Mouse (Mus musculus): ENCODE measurements around the gene Gsg1l2. TPM values are rescaled to one million over a fixed set of nuclear protein-coding genes. Genes with fewer than 3 reads are reported as not detected.

Gsg1l2 gene
- total and polyA plus RNA-seq, 3 experiments = not detected

DNA sequence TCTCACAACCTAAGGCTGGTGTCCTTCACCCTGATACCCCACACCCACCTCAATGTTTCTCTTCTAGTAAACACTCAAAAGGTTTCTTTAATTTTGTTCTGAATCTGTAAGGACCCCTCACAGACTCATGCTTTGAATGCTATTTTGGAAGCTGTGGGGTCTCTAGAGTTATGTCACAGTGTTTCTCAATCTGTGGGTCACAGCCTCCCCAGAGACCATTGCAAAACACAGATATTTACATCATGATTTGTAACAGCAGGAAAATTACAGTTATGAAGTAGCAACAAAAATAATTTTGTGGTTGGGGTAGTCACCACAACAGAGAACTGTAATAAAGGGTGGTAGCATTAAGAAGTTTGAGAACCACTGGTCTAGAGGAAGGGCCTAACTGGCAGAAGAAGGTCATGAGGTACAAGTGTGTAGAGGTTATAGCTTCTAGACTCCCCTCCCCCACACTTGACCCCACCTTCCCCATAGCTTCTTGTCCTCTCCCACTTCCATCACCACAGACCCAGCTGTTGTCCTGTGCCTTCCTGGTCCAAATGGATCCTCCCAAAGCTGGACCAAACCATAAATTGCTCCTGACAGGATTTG, 25.8 kb downstream of the Gsg1l2 start:
- dilution Hi-C loops (cut with MboI; ENCODE audit: extremely low pct_ligation_motif_present, extremely low pct_unique_long_range_greater_than_20kb, low sequenced_read_pairs) (no loop called here), in situ Hi-C loops (cut with MboI; ENCODE audit: low pct_ligation_motif_present, low pct_unique_long_range_greater_than_20kb, low sequenced_read_pairs) (no loop called here)
- no peak overlapping the region for H3K4me3 ChIP-seq (replicated peaks in 1 of 3; ENCODE audit: low read depth in 2 of 3, low read length in 2 of 3, poor library complexity in 1 of 3)
- TF ChIP-seq ELF1 (IDR thresholded peaks at IDR 0.05; ENCODE audit: low read depth, low read length) (no peak), HCFC1 (IDR thresholded peaks at IDR 0.05; ENCODE audit: low read depth, low read length) (no peak), MXI1 (IDR thresholded peaks at IDR 0.05; ENCODE audit: low read depth, low read length) (no peak), USF1 (IDR thresholded peaks at IDR 0.05; ENCODE audit: low read depth, low read length) (no peak), POLR2AphosphoS2 (IDR thresholded peaks at IDR 0.05; ENCODE audit: low read depth, low read length) (no peak), KAT2A (IDR thresholded peaks at IDR 0.05; ENCODE audit: insufficient replicate concordance, low read length) (no peak), NRF1 (IDR thresholded peaks at IDR 0.05; ENCODE audit: low read depth, low read length) (no peak), BHLHE40 (IDR thresholded peaks at IDR 0.05; ENCODE audit: low read depth, low read length) (no peak), CHD2 (IDR thresholded peaks at IDR 0.05; ENCODE audit: low read length) (no peak), ZMIZ1 (IDR thresholded peaks at IDR 0.05; ENCODE audit: low read depth, low read length) (no peak), MAX (IDR thresholded peaks at IDR 0.05; ENCODE audit: low read length) (no peak), ZC3H11A (IDR thresholded peaks at IDR 0.05; ENCODE audit: low read depth, low read length) (no peak), JUND (conservative IDR thresholded peaks at IDR 0.05; ENCODE audit: low read depth, low read length) (no peak), MYC (IDR thresholded peaks at IDR 0.05; ENCODE audit: low read depth, low read length) (no peak), POLR2A (IDR thresholded peaks at IDR 0.05; ENCODE audit: low read depth, low read length) (no peak), TBP (conservative IDR thresholded peaks at IDR 0.05; ENCODE audit: low read depth, low read length) (no peak), TCF12 (IDR thresholded peaks at IDR 0.05; ENCODE audit: low read depth, low read length) (no peak), RAD21 (IDR thresholded peaks at IDR 0.05; ENCODE audit: low read depth, low read length) (no peak), SMC3 (IDR thresholded peaks at IDR 0.05; ENCODE audit: low read depth, low read length) (no peak)
- H3K79me2 ChIP-seq (replicated peaks; ENCODE audit: control insufficient read depth, extremely low read depth, insufficient read depth, poor library complexity, severe bottlenecking) = no peaks in the 10 kb centered on the region
- no peak overlapping the region for H3K27ac ChIP-seq (ENCODE audit: insufficient read depth, low read depth)
- H3K9ac ChIP-seq (ENCODE audit: insufficient read depth, low read depth) = no peak overlapping the region
- H3K4me1 ChIP-seq (ENCODE audit: control insufficient read depth in 1 of 2, insufficient read depth in 2 of 2) = no peaks in the 10 kb centered on the region
- no peaks in the 10 kb centered on the region for H3K36me3 ChIP-seq (replicated peaks in 1 of 2; ENCODE audit: control insufficient read depth in 1 of 2, insufficient read depth in 1 of 2, low read length in 1 of 2)
- DNase-seq (ENCODE audit: extremely low read depth) = no peak
- no peaks in the 10 kb centered on the region for H3K9me3 ChIP-seq (replicated peaks; ENCODE audit: low read length)
- H3K4me2 ChIP-seq (ENCODE audit: insufficient read depth, low read depth, poor library complexity, severe bottlenecking) = no peak overlapping the region
- peaks cover 18% of the 10 kb centered on the region for H3K27me3 ChIP-seq (replicated peaks)

- Histone ChIP-seq H3K27me3 (replicated peaks) (peaks cover 18% of the 10 kb centered on the region), H3K4me2 (ENCODE audit: insufficient read depth, low read depth, poor library complexity, severe bottlenecking) (no peak overlapping the region), H3K79me2 (replicated peaks; ENCODE audit: control insufficient read depth, extremely low read depth, insufficient read depth, poor library complexity, severe bottlenecking) (no peaks in the 10 kb centered on the region), H3K9ac (ENCODE audit: insufficient read depth, low read depth) (no peak overlapping the region), H3K9me3 (replicated peaks; ENCODE audit: low read length) (peaks cover 2% of the 10 kb centered on the region), H3K27ac (ENCODE audit: insufficient read depth, low read depth) (no peak overlapping the region), H3K4me1 (ENCODE audit: control insufficient read depth in 1 of 2, insufficient read depth in 2 of 2) (no peaks in the 10 kb centered on the region), H3K4me3 (replicated peaks in 1 of 3; ENCODE audit: low read depth in 2 of 3, low read length in 2 of 3, poor library complexity in 1 of 3) (no peak overlapping the region), H3K36me3 (replicated peaks in 1 of 2; ENCODE audit: control insufficient read depth in 1 of 2, insufficient read depth in 1 of 2, low read length in 1 of 2) (no peaks in the 10 kb centered on the region)
- TF ChIP-seq GABPA (IDR thresholded peaks at IDR 0.05; ENCODE audit: insufficient replicate concordance, low read depth, low read length) = no peak
- TF ChIP-seq NELFE (IDR thresholded peaks at IDR 0.05; ENCODE audit: low read depth, low read length) = no peak
- no peak for TF ChIP-seq TBP (conservative IDR thresholded peaks at IDR 0.05; ENCODE audit: low read depth, low read length)
- no peak for TF ChIP-seq MXI1 (IDR thresholded peaks at IDR 0.05; ENCODE audit: low read depth, low read length)
- no peak for TF ChIP-seq JUN (IDR thresholded peaks at IDR 0.05; ENCODE audit: insufficient read depth, low read depth, low read length)
- TF ChIP-seq SIN3A (IDR thresholded peaks at IDR 0.05; ENCODE audit: low read length) = no peak
- no peak for TF ChIP-seq ETS1 (conservative IDR thresholded peaks at IDR 0.05; ENCODE audit: low read depth, low read length)
- TF ChIP-seq MAFK (IDR thresholded peaks at IDR 0.05; ENCODE audit: insufficient replicate concordance, low read length) = no peak
- no peak for TF ChIP-seq RAD21 (IDR thresholded peaks at IDR 0.05; ENCODE audit: low read depth, low read length)
- no peak for TF ChIP-seq PAX5 (IDR thresholded peaks at IDR 0.05; ENCODE audit: low read length)
- TF ChIP-seq SMC3 (IDR thresholded peaks at IDR 0.05; ENCODE audit: low read depth, low read length) = no peak
- no peak for TF ChIP-seq ZKSCAN1 (IDR thresholded peaks at IDR 0.05; ENCODE audit: borderline replicate concordance, low read depth, low read length)
- TF ChIP-seq UBTF (IDR thresholded peaks at IDR 0.05; ENCODE audit: low read depth, low read length) = no peak
- TF ChIP-seq ZC3H11A (IDR thresholded peaks at IDR 0.05; ENCODE audit: low read depth, low read length) = no peak
- TF ChIP-seq IRF4 (IDR thresholded peaks at IDR 0.05; ENCODE audit: low read depth, low read length) = no peak
- no peak for TF ChIP-seq EP300 (IDR thresholded peaks at IDR 0.05; ENCODE audit: low read length)
- TF ChIP-seq CTCF (conservative IDR thresholded peaks at IDR 0.05 in 1 of 2, IDR thresholded peaks at IDR 0.05 in 1 of 2; ENCODE audit: low read depth in 2 of 2, low read length in 2 of 2) = no peak
- TF ChIP-seq E2F4 (IDR thresholded peaks at IDR 0.05; ENCODE audit: insufficient replicate concordance, low read depth, low read length) = no peak
- in situ Hi-C loops (cut with MboI; ENCODE audit: low pct_ligation_motif_present, low pct_unique_long_range_greater_than_20kb, low sequenced_read_pairs) = no loop called here
- dilution Hi-C loops (cut with MboI; ENCODE audit: extremely low pct_ligation_motif_present, extremely low pct_unique_long_range_greater_than_20kb, low sequenced_read_pairs) = no loop called here
- DNase-seq (ENCODE audit: extremely low read depth) = no peak
Observed at GRCm38 (mm10) chr11:67801169-67801568, 26.8 kb downstream of the Gsg1l2 start.
